Mouse (Mus musculus): ENCODE results near the gene Tom1l2. TPM values are rescaled to one million over a fixed set of nuclear protein-coding genes. Genes with fewer than 3 reads are reported as not detected.

Tom1l2 gene
- polyA plus RNA-seq, 1 experiment from 2014 or later, result 19.7 TPM

GRCm38 (mm10) chr11:60231326-60231725 lies 121.4 kb downstream of the Tom1l2 start:
- Histone ChIP-seq H3K4me3 (ENCODE audit: low read depth, low read length) (no peak overlapping the region), H3K27ac (ENCODE audit: low read length) (no peak overlapping the region), H3K36me3 (ENCODE audit: insufficient read depth, low read length) (no peaks in the 10 kb centered on the region), H3K9me3 (ENCODE audit: low read length) (no peaks in the 10 kb centered on the region), H3K27me3 (replicated peaks; ENCODE audit: insufficient read depth, low read length) (no peaks in the 10 kb centered on the region), H3K4me2 (replicated peaks; ENCODE audit: low read depth, low read length) (no peak overlapping the region), H3K9ac (replicated peaks; ENCODE audit: low read depth) (no peak overlapping the region; the same call in 1 of the 2 replicates), H3K4me1 (ENCODE audit: insufficient read depth, low read depth, low read length) (peaks cover 5% of the 10 kb centered on the region; the same call in 1 of the 2 replicates)
- DNase-seq (ENCODE audit: low spot score), result no peak
- TF ChIP-seq EP300 (IDR thresholded peaks at IDR 0.05) (no peak), CTCF (IDR thresholded peaks at IDR 0.05) (no peak)
- WGBS, result 55% methylated on average over 3 of the region's 3 CpGs
- no peak for ATAC-seq

- Histone ChIP-seq H3K9me3 (ENCODE audit: low read length) (no peaks in the 10 kb centered on the region), H3K27me3 (replicated peaks; ENCODE audit: insufficient read depth, low read length) (no peaks in the 10 kb centered on the region), H3K4me3 (ENCODE audit: low read depth, low read length) (no peak overlapping the region), H3K36me3 (ENCODE audit: insufficient read depth, low read length) (no peaks in the 10 kb centered on the region), H3K4me1 (ENCODE audit: insufficient read depth, low read depth, low read length) (peaks cover 5% of the 10 kb centered on the region; the same call in 1 of the 2 replicates), H3K27ac (ENCODE audit: low read length) (no peak overlapping the region), H3K9ac (replicated peaks; ENCODE audit: low read depth) (no peak overlapping the region), H3K4me2 (replicated peaks; ENCODE audit: low read depth, low read length) (no peak overlapping the region)
- no peak for TF ChIP-seq CTCF (IDR thresholded peaks at IDR 0.05)
- TF ChIP-seq EP300 (IDR thresholded peaks at IDR 0.05), result no peak
- no peak for DNase-seq (ENCODE audit: low spot score)
- WGBS, result 90% methylated on average over 7 of the region's 7 CpGs
- no peak for ATAC-seq
These were observed 122.2 kb downstream of the Tom1l2 start for GRCm38 (mm10) chr11:60230512-60230911.

GRCm38 (mm10) chr11:60229821-60230220 lies 122.9 kb downstream of the Tom1l2 start:
- Histone ChIP-seq H3K4me1 (ENCODE audit: insufficient read depth, low read depth, low read length) (peaks cover 5% of the 10 kb centered on the region; the same call in 1 of the 2 replicates), H3K36me3 (ENCODE audit: insufficient read depth, low read length) (no peaks in the 10 kb centered on the region), H3K4me2 (replicated peaks; ENCODE audit: low read depth, low read length) (no peak overlapping the region), H3K27ac (ENCODE audit: low read length) (no peak overlapping the region), H3K27me3 (replicated peaks; ENCODE audit: insufficient read depth, low read length) (no peaks in the 10 kb centered on the region), H3K4me3 (ENCODE audit: low read depth, low read length) (no peak overlapping the region), H3K9me3 (ENCODE audit: low read length) (no peaks in the 10 kb centered on the region), H3K9ac (replicated peaks; ENCODE audit: low read depth) (no peak overlapping the region)
- 54% methylated on average over 13 of the region's 13 CpGs for WGBS
- ATAC-seq, result peak; percentile 95
- TF ChIP-seq CTCF (IDR thresholded peaks at IDR 0.05) (no peak), EP300 (IDR thresholded peaks at IDR 0.05) (no peak)
- DNase-seq (ENCODE audit: low spot score), result peak; percentile 94

GRCm38 (mm10) chr11:60228525-60228924 lies 124.2 kb downstream of the Tom1l2 start:
- H3K27ac ChIP-seq (ENCODE audit: low read length), result peak overlapping the region; percentile 26; the same call in 1 of the 2 replicates
- H3K4me2 ChIP-seq (replicated peaks; ENCODE audit: low read depth, low read length), result no peak overlapping the region
- H3K4me3 ChIP-seq (ENCODE audit: low read depth, low read length), result no peak overlapping the region
- H3K4me1 ChIP-seq (ENCODE audit: insufficient read depth, low read depth, low read length), result peaks cover 5% of the 10 kb centered on the region; the same call in 1 of the 2 replicates
- TF ChIP-seq CTCF (IDR thresholded peaks at IDR 0.05) (no peak), EP300 (IDR thresholded peaks at IDR 0.05) (no peak)
- ATAC-seq, result peak; percentile 11; the same call in 1 of the 2 replicates
- no peaks in the 10 kb centered on the region for H3K36me3 ChIP-seq (ENCODE audit: insufficient read depth, low read length)
- H3K9ac ChIP-seq (replicated peaks; ENCODE audit: low read depth), result no peak overlapping the region
- WGBS, result 39% methylated on average over 3 of the region's 3 CpGs
- no peaks in the 10 kb centered on the region for H3K9me3 ChIP-seq (ENCODE audit: low read length)
- DNase-seq (ENCODE audit: low spot score), result peak; percentile 48
- H3K27me3 ChIP-seq (replicated peaks; ENCODE audit: insufficient read depth, low read length), result no peaks in the 10 kb centered on the region

- Histone ChIP-seq H3K27me3 (replicated peaks; ENCODE audit: insufficient read depth, low read length) (no peaks in the 10 kb centered on the region), H3K27ac (ENCODE audit: low read length) (no peak overlapping the region), H3K4me2 (replicated peaks; ENCODE audit: low read depth, low read length) (no peak overlapping the region), H3K9ac (replicated peaks; ENCODE audit: low read depth) (no peak overlapping the region), H3K4me1 (ENCODE audit: insufficient read depth, low read depth, low read length) (peaks cover 9% of the 10 kb centered on the region; the same call in 1 of the 2 replicates), H3K9me3 (ENCODE audit: low read length) (no peaks in the 10 kb centered on the region), H3K36me3 (ENCODE audit: insufficient read depth, low read length) (no peaks in the 10 kb centered on the region), H3K4me3 (ENCODE audit: low read depth, low read length) (no peak overlapping the region)
- DNase-seq (ENCODE audit: low spot score) (no peak), ATAC-seq (no peak)
- TF ChIP-seq EP300 (IDR thresholded peaks at IDR 0.05) (no peak), CTCF (IDR thresholded peaks at IDR 0.05) (no peak)
- WGBS, result 72% methylated on average over 1 of the region's 1 CpGs
These were observed 126.8 kb downstream of the Tom1l2 start for GRCm38 (mm10) chr11:60225874-60226273.

- DNase-seq (ENCODE audit: low spot score), result peak; percentile 48
- Histone ChIP-seq H3K27me3 (replicated peaks; ENCODE audit: insufficient read depth, low read length) (no peaks in the 10 kb centered on the region), H3K4me2 (replicated peaks; ENCODE audit: low read depth, low read length) (no peak overlapping the region), H3K4me3 (ENCODE audit: low read depth, low read length) (no peak overlapping the region), H3K9me3 (ENCODE audit: low read length) (no peaks in the 10 kb centered on the region), H3K4me1 (ENCODE audit: insufficient read depth, low read depth, low read length) (peaks cover 12% of the 10 kb centered on the region; the same call in 1 of the 2 replicates), H3K36me3 (ENCODE audit: insufficient read depth, low read length) (no peaks in the 10 kb centered on the region), H3K27ac (ENCODE audit: low read length) (no peak overlapping the region), H3K9ac (replicated peaks; ENCODE audit: low read depth) (no peak overlapping the region)
- no peak for ATAC-seq
- TF ChIP-seq EP300 (IDR thresholded peaks at IDR 0.05), result no peak
- TF ChIP-seq CTCF (IDR thresholded peaks at IDR 0.05), result peak; percentile 36
- 45% methylated on average over 4 of the region's 4 CpGs for WGBS
These were observed 128.0 kb downstream of the Tom1l2 start for GRCm38 (mm10) chr11:60224676-60225075.
